Mouse (Mus musculus): Measurements from ENCODE around the gene Cutc. TPM values are rescaled to one million over a fixed set of nuclear protein-coding genes. Genes with fewer than 3 reads are reported as not detected.
A peak's percentile ranks its signal among the peaks of the same experiment; 100 is the strongest.

The Cutc gene
- 1 to 10 TPM; 5.8 to 8.2 (median 7.7) TPM for total RNA-seq (2022)

DNA sequence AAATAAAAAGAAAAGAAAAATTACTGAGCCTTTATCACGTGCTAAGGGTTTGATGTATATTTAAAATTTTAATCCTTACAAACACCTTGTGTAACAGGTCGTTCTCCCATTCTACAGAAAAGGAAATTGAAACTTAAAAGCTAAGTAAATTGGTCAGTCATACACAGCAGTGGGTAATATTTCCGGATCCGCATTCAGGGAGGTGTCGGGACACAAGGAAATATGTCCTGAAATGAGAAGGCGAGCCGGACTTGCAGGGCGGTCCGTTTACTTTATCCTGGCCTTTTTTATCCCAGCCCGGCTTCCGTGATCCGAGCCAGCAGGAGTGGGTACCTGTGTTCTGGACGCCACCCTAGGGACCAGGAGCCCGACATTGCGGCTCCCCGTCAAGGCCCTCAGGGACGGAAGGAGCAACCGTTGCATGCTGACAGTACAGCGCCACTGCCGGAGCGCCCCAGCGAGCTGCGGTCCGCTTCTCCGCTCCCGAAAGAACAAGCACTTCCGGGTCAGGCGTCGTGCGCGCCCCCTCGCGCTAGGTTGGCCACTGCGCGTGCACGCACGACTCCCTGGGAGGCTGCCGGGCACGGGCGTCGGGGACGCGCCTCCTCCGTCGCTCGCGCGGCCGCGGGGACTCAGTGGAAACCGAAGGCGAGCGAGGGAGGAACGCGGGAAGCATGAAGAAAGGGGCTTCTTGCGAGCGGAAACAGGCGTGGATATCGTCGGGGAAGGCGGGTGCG, at the start of gene Cutc, which contains the start of gene Cox15:
Gene Cutc, plus strand, starts transcription at position 508 of the 737 bp plus-strand sequence.
Gene Cox15, minus strand, starts transcription at position 512 of the 737 bp plus-strand sequence.
- DNase-seq (ENCODE audit: low spot score in 2 of 2), result peak; percentile 90 to 94

DNA sequence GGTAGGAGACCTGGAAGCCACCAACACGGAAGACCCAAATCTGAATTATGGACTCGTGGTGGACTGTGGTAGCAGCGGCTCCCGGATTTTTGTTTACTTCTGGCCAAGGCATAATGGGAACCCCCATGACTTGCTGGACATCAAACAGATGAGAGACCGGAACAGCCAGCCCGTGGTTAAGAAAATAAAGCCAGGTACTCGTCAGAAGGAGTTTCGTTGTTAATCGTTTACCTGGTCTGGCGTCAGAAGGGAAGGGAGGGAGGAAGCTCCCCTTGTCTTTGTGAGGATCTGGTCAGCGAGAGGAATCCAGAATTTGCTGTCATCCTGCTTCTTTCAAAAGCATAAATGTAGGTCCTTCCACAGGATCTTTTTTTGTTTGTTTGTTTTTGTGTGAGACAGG, 48.6 kb upstream of the Cutc start:
- no peak for DNase-seq (ENCODE audit: low spot score in 2 of 2)

DNA sequence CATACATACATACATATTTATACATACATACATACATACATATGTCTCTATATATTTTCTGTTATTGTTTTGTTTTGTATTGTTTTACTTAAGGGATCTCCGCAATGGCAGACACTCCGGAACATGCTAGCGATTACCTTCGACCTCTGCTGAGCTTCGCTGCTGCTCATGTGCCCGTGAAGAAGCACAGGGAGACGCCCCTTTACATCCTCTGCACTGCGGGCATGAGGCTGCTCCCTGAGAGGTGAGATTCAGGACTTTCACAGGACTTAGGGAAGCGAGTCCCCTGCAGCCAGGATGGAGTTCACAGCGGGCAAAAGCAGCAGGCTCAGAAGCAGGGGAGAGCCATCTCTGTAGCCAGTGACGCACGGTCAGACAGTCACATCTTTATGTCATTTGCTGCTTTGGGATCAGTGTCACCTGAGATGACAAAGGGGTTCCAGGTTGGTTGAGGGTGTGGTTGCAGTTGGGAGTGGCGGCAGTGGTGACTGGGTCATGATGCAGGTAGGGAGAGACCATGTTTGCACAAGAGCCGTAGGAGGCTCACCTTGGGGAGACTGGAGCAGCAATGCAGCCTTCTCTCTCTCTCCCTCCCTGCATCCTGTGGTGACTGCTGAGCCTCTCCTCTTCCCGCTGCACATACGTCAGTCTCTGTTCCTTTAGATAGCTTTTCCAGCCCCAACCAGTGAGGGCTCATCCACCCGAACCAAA, 47.9 kb upstream of the Cutc start:
- DNase-seq (ENCODE audit: low spot score in 2 of 2), result no peak

DNA sequence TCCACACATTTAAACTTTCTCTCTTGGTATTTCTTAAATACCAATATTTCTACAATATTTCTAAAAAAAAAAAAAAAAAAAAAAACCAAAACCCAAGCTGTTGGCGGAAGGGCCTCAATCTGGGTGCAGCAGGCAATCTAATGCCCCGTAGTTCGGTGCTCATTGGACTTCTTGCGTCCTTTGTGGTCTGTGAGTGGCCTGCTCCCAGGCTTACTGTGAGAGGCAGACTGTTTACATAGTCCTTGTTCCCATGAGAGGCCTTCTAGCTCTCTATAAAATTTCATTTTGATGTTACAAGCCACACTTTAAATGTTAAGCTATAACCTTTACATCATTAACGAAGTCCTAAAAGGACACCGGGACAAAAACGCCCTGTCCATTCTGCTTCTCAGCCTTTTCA, 44.6 kb upstream of the Cutc start:
- no peak for DNase-seq (ENCODE audit: low spot score in 2 of 2)

DNA sequence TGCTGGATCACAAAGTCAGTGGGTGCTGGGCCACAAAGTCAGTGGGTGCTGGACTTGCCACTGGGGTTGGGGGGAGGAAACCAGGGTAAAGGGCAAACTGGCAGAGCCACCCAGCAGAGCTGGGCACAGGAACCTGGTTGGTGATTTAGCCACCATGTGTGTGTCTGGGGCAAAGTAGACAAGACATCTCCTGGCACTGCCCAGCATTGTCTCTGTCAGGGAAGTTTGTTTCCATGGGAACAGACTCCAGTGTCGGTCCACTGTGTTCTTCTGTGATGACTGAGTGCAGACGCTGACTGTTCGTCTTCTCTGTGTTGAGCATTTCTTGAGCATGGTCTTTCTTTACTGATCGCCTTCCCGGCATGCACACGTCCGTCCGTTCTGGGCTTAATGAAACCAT, 43.5 kb upstream of the Cutc start:
- no peak for DNase-seq (ENCODE audit: low spot score in 2 of 2)

DNA sequence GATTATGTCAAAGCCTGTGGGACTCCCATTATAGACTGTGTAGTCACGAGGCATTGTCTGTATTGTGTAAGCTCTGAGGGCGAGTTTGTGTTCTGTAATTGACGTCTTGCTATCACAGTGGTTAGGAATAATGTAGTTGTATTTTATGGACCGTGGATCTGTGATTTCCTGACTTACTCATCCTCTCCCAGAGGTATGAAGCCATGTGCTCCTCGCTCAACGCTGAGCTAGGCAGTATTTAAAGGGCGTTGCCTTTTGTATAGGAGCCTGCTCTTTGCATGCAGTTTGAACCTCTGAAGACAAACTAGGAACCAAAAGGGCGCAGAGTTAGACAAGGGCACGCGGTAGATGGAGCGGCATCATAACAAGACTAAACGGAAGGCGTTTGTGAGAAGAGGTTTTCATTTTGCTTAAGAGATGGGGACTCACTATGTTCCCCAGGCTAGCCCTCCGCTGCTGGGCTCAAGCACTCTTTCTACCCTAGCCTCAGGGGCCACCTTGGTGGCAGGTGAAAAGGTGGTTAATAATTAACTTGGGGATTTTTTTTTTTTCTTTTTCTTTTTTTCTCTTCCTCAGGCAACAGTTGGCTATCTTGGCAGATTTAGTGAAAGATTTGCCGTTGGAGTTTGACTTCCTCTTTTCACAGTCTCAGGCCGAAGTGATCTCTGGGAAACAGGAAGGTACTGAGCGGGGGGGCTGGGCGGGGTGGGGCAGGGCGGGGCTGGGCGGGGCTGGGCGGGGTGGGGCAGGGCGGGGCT, 41.5 kb upstream of the Cutc start:
- DNase-seq (ENCODE audit: low spot score in 2 of 2), result no peak

DNA sequence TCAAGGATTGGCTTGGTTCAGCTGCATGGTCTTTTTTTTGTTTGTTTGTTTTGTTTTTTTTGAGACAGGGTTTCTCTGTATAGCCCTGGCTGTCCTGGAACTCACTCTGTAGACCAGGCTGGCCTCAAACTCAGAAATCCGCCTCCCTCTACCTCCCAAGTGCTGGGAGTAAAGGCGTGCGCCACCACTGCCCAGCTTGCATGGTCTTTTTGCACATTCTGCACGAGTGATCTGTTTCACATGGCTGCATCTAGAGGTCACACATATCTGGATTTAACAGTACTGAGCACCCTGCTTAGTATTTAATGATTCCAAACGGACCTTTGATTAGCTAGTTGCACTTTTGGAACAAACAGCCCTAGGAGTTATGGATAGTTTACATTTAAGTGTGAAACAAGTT, 40.8 kb upstream of the Cutc start:
- DNase-seq (ENCODE audit: low spot score in 2 of 2), result no peak

DNA sequence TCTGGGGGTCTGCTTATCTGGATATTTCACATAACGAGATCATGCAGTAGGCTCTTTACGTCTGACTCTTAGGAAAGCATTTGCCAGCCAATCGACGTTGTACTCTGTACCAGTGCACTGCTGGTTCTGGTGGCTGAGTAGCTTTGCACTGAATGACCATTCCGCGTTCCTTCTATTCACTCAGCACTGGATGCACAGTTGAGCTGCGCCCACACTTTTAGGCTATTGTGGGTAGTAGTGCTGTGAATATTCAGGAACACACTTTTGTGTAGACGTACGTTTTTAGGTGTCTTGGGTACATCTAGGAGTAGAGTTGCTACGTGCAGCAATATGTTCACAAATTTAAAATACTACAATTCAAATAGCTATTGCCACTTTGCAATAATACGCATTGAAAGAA, 32.7 kb upstream of the Cutc start:
- no peak for DNase-seq (ENCODE audit: low spot score in 2 of 2)

DNA sequence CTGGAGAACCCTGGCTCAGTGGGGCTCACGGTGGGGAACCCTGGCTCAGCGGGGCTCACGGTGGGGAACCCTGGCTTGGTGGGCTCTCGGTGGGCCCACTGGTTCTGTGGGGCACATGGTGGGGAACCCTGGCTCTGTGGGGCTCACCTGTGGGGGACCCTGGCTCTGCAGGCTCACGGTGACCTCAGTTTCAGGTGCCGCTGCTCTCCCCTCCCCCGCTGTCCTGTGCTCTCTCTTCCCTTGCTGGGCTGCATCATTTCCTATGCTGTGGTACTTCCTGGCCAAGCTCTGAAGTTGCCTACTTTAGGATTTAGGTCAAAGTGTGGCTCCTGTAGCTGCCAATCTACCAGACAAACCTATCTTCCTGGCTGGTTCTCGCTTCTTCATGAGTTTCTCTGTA, 29.9 kb upstream of the Cutc start:
- DNase-seq (ENCODE audit: low spot score in 2 of 2), result no peak

DNA sequence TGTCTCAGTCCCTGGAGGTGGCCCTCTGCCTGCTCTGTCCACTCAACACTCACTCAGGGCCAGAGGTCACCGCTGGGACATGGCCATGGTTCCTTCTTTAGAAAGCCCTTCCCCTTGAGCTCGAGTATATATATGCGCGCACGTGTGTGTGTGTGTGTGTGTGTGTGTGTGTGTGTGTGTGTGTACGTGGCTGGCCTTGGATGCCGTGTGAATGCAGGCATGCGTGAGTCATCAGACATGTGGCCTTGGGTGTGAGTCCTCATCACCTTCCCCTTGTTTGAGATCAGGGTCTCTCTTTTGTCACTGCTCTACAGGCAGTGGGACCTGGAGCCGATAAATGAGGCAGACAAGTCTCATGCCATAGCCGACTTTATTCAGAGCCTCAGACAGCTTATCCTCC, 29.3 kb upstream of the Cutc start:
- no peak for DNase-seq (ENCODE audit: low spot score in 2 of 2)

DNA sequence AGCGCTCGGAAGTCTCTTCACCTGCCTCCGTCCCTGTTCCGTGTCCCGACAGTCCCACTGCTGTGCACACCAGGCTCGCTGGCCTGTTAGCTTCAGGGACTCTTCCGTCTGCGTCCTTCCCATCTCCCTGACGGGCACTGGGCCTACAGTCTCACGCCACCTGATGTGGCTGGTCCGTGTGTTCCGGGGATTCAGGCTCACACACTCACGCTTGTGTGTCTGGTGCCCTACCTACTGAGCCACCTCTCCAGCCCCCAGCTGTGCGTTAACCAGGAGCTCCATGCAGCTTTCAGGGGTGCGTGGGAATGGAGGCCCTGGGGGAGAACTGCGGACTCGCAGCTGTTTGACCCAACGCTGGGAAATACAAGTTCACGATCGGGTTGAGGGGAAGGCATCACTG, 28.6 kb upstream of the Cutc start:
- no peak for DNase-seq (ENCODE audit: low spot score in 2 of 2)

DNA sequence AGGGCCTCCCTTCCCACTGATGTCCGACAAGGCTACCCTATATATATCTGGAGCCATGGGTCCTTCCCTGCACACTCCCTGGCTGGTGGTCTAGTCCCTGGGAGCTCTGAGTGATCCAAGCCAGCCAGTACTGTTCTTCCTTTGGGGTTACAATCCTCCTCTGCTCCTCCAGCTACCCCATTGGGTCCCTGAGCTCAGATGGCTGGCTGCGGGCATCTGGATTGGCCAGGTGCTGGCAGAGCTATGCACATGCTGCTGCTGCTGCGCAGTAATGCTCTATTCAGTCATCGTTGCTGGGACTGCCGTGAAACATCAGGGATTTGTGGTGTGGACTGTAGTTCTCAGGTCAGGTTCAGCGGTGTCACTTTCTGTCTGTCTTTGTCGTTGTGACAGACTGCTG, 28.0 kb upstream of the Cutc start:
- no peak for DNase-seq (ENCODE audit: low spot score in 2 of 2)

DNA sequence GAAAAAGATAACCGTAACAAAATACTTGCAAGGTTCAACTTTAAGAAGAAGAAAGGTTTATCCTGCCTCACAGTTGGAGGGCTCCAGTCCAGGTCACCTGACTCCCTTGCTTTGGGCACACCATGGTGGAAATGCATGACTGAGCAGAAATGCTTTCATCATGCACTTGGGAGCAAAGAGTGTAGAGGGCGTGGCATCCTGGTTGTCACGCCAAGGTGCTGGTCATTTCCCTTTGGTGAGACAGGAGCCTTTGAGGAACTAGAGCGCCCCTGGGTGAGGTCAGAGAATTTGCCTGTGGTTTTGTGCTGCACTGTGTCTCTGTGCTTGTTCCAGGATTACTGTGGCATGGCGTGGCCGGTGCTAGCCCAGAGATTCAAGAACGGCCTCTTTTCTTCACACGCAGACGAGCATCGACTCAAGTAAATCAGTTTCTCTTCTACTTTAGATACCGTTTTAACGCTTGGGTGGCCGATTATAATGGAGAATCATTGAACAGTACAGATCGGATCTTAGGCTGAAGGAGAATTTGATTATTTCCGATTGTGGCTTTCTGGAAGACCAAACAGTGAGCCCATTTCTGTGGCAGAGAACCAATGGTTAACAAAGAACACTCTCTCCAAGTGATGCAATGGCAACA, 26.2 kb upstream of the Cutc start:
- DNase-seq (ENCODE audit: low spot score in 2 of 2), result no peak

DNA sequence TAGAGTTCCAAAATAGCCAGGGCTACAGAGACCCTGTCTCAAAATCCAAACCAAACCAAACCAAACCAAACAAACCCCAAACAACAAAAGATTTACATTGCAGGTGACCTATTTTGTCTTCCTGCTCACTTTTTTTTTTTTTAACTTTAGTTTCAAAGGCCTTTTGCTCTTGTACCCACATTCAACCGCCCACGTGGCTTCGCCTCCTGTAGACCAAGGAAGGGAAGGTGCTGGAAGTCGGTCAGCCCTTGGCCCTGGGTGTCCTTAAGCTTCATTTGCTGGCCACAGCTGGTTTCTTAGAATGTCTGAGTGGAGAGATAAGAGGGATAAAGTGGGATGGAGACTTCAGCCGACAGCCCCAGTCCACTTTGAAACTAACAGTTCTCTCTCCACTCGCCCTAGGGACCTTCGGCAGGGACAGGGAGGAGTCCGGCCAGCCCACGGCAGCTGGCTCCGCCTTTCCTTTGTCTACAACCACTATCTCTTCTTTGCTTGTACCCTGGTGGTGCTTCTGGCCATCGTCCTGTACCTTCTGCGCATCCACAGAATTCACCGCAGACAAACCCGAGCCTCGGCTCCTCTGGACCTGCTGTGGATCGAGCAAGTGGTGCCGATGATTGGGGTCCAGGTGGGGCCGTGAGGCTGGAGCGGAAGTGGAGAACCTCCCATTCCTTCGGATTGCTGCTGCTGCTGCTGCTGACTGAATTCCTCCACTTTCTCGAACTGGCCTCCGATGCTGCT, 23.3 kb upstream of the Cutc start:
- no peak for DNase-seq (ENCODE audit: low spot score in 2 of 2)

DNA sequence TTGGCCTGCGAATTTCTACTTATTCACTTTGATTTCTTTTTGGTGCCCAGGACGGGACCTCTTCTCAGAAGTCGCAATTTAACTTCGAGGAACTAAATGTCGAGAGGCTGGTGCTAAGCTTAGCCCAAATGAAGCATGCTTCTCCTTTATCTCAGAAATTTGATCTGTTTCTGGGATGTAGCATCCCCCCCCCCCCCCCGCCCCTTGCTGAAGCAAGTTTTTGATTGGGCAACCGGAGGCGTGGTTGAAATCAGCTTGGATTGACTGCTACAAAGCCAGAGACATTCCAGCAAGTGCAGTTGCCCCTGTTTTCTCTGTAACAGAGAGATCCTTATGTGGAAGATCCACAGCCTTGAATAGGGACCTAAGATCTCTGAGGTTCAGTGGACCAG, 22.8 kb upstream of the Cutc start:
- no peak for DNase-seq (ENCODE audit: low spot score in 2 of 2)

DNA sequence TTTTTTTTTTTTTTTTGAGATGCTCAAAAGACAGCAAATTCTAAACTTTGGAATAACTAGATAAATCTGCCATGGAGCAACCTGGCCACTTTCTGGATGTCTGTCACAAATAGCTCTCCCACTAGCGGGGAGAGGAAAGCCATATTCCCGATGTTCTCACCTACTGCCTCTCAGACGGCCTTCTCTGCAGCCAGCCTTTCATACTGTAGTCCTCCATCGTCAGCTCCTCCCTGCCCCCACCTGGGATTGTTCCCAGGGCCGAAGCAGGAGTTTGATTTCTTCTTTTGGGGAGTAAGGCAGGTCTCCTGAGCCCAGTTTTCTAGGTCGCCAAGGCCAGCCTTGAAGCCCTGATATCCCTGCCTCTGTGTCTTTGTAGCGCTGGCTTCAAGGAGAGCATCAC, 21.6 kb upstream of the Cutc start:
- DNase-seq (ENCODE audit: low spot score in 2 of 2), result no peak

DNA sequence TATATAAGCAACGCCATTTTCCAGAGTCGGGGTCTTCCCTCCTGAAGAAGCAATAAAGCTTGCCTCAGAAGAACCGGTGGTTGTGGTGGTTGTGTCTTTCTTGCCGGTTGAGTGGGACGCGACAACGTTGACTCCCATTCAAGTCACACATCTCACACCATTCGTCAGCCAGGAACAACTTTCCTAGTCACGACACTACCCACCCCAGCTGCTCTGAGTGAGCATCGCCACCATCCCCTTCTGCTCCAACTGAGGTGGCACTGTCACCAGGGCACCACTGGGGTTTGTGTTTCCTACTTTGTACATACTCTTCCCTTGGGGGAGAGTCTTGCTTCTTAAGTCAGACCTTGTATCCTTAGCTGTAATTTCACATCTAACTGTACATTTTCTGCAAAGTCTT, 14.4 kb upstream of the Cutc start:
- DNase-seq (ENCODE audit: low spot score in 2 of 2), result no peak

DNA sequence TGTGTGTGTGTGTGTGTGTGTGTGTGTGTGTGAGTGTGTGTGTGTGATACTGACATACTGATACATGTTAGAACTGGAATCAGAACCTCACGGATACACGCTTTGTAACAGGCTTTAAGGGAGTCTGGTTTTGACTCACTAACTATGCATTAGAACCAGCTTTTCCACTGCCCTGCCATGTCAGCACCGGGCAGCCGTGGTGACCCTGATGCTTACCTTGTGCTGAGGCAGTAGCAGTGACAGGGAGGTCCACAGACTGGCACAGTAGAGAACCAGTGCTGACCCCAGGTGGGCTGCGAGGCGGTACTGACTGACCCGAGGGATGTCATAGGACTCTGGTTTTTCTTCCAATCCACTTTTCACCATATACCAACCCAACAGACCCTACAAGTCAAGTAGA, 9.4 kb upstream of the Cutc start:
- no peak for DNase-seq (ENCODE audit: low spot score in 2 of 2)

DNA sequence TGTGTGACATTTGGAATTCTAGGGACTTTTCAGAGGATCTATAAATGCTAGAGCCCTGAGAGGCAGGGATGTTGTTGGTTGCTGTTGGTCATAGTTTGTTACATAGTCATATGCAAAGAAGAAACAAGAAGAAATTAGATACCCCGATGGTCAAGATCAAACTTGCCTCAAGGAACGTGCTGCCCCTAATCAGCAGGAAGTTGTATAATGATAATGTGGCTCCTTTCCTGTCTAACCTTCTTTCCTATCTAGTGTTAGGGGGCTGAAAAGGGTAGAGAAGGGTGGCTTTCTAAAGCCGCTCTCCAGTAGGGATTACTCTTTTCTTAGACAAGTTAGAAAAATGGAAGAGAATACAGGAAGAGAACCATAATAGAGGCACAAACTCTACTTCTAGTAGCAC, 7.1 kb upstream of the Cutc start:
- no peak for DNase-seq (ENCODE audit: low spot score in 2 of 2)

DNA sequence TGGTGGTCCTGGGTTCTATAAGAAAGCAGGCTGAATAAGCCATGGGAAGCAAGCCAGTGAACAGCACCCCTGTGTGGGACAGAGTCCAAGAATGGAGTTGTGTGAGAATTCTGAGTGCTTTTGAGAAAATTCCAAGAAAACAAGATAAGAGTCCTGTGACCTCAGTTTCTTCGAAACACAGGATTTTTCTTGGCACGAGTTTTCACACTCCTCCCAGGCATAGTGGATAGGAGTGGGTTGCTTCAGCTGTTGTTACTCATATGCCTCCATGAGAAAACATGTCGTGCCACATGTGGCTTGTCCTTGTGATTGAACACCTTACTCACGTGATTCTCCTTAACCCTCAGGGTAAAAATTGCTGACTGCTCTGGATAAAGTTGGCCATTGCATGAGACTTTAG, 4.9 kb upstream of the Cutc start:
- DNase-seq (ENCODE audit: low spot score in 2 of 2), result no peak

DNA sequence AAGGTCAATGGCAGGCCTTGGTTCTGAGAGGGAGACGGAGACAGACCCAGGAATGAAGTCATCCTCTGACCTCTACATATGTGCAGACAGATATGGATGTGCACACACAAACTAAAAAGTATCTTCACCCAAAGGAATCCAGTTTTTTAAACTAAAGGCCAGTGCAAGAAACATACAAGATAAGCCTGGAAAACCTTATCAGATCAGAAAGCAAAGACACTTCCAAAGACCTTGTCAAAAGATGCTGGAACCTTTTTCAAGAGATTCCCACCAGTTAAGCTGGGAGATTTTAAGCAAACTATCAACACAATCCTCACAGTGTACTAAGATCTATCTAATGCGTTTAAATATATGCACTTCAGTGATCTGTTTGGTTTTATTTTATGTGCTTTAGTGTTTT, 2.8 kb upstream of the Cutc start:
- no peak for DNase-seq (ENCODE audit: low spot score in 2 of 2)

Measured in layer of hippocampus, adult 8-10 months (tissue).